Mouse (Mus musculus): ENCODE measurements around the gene Btd. TPM values are rescaled to one million over a fixed set of nuclear protein-coding genes. Genes with fewer than 3 reads are reported as not detected.

The Btd gene
- polyA plus RNA-seq, 1 experiment from 2014 or later, result 20.8 TPM

DNA sequence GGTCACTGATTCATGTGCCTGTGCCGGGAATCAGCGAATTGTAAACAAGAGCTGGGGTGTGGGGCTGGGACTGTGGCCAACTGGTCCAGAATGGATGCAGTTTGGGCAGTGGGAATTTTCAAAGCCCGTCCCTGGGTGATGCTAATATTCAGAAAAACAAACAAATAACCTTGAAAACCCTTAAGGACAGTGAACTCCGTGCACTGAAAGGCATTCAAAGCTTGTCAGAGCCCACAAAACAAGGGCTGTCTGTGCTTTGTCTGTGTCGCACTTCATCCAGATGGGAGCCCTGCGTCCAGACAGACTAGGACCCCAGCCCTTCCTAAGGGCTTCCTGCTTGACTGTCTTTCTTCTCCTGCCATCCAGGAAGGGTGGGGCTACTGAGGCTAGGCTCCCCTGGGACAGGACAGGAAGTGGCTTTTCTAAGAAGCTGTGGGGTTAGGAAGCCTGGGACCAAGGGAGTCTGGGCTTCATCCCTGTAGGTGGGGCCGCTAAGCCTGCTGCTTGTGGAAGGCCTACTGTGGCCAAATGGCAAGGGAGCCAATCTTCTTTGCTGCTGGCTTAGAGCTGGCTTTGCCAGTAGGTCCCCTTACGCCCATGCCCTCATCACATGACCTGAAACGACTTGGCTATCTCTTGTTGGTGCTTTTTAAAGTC lies 21.9 kb downstream of the Btd start:
- Histone ChIP-seq H3K9ac (peak overlapping the region; percentile 64), H3K27ac (peak overlapping the region; percentile 97), H3K4me2 (replicated peaks) (peak overlapping the region; percentile 59), H3K36me3 (0 out of 2 replicates have a peak, but pooled peaks cover 9% of the 10 kb centered on the region), H3K9me3 (replicated peaks) (no peaks in the 10 kb centered on the region), H3K4me1 (peaks cover 51% of the 10 kb centered on the region), H3K27me3 (no peaks in the 10 kb centered on the region), H3K4me3 (peak overlapping the region; percentile 38)
- ATAC-seq (ENCODE audit: low FRiP score), result peak; percentile 77
- WGBS, result 22% methylated on average over 9 of the region's 9 CpGs

GRCm38 (mm10) chr14:31663376-31664099 lies 22.7 kb downstream of the Btd start:
- H3K36me3 ChIP-seq, result 0 out of 2 replicates have a peak, but pooled peaks cover 9% of the 10 kb centered on the region
- no peak overlapping the region for H3K4me3 ChIP-seq
- no peaks in the 10 kb centered on the region for H3K27me3 ChIP-seq
- 85% methylated on average over 13 of the region's 13 CpGs for WGBS
- no peak overlapping the region for H3K9ac ChIP-seq
- H3K4me2 ChIP-seq (replicated peaks), result no peak overlapping the region
- H3K27ac ChIP-seq, result peak overlapping the region; percentile 97
- no peaks in the 10 kb centered on the region for H3K9me3 ChIP-seq (replicated peaks)
- peaks cover 51% of the 10 kb centered on the region for H3K4me1 ChIP-seq
- no peak for ATAC-seq (ENCODE audit: low FRiP score)

DNA sequence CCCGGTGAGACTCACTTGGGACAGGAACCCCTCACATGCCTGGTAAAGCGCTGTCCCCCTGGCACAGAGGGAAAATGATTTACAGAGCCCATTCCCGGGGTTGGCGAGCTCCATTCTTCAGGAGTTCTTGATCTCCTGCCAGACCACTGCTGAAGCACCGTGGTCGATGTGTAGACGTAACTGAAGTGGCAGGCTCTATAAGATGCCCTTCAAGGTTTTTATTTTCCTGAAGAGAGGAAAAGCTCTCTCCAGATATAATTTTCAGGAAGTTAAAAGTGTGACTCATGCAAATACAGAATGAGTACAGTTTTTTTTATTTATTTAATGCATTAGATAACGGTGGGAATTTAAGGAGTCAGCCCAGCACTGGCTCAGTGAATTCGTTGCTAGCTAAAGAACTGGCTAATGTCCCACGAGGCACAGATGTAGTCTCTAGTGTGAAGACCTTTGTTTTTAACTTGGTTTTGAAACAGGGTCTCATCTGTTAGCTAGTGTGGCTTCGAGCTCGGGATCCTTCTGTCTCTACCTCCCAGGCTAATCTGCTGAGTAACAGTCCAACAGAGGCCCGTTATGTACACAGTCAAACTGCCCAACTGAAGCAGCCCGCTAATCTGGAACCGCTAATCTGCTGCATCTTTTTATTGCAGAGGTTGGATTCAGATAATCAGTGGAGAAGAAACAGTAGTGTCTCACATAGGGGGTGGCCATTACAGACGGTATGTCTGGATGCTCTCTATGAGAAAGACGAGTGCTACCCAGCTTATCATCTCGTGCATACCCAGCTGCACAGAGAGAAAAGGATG lies 23.5 kb downstream of the Btd start:
- no peak overlapping the region for H3K4me2 ChIP-seq (replicated peaks)
- H3K36me3 ChIP-seq, result 0 out of 2 replicates have a peak, but pooled peaks cover 9% of the 10 kb centered on the region
- 71% methylated on average over 18 of the region's 18 CpGs for WGBS
- H3K4me1 ChIP-seq, result peaks cover 53% of the 10 kb centered on the region
- peak overlapping the region; percentile 97 for H3K27ac ChIP-seq
- H3K9ac ChIP-seq, result no peak overlapping the region
- no peaks in the 10 kb centered on the region for H3K27me3 ChIP-seq
- ATAC-seq (ENCODE audit: low FRiP score), result no peak
- no peak overlapping the region for H3K4me3 ChIP-seq
- no peaks in the 10 kb centered on the region for H3K9me3 ChIP-seq (replicated peaks)

- no peak overlapping the region for H3K4me3 ChIP-seq
- H3K4me1 ChIP-seq, result peaks cover 53% of the 10 kb centered on the region
- 68% methylated on average over 12 of the region's 12 CpGs for WGBS
- H3K36me3 ChIP-seq, result 0 out of 2 replicates have a peak, but pooled peaks cover 9% of the 10 kb centered on the region
- H3K9me3 ChIP-seq (replicated peaks), result no peaks in the 10 kb centered on the region
- H3K4me2 ChIP-seq (replicated peaks), result no peak overlapping the region
- no peak overlapping the region for H3K9ac ChIP-seq
- H3K27ac ChIP-seq, result 0 out of 2 replicates have a peak overlapping the region, but pooled peaks have one; percentile 37
- no peak for ATAC-seq (ENCODE audit: low FRiP score)
- H3K27me3 ChIP-seq, result no peaks in the 10 kb centered on the region
Measured at GRCm38 (mm10) chr14:31664903-31665565, 24.2 kb downstream of the Btd start.

DNA sequence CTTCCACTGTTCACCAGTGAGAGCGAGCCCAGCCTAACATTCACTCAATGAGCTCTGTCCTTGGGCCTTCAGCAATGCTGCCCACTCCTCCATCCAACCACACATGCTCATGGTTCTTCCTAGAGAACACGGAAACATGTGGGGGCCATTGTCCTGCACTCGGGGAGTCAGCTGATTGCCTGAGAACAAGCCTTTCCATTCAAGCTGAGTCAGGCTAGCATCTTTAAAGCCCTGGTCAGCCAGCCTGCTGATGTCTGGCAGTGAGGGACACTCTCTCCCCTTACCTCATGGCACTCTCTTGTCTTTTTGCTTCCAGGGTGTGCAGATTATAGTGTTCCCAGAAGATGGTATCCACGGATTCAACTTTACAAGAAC lies 24.7 kb downstream of the Btd start:
- Histone ChIP-seq H3K9ac (no peak overlapping the region), H3K27ac (no peak overlapping the region), H3K9me3 (replicated peaks) (no peaks in the 10 kb centered on the region), H3K27me3 (no peaks in the 10 kb centered on the region), H3K4me1 (peaks cover 51% of the 10 kb centered on the region), H3K4me2 (replicated peaks) (no peak overlapping the region), H3K36me3 (0 out of 2 replicates have a peak, but pooled peaks cover 9% of the 10 kb centered on the region), H3K4me3 (no peak overlapping the region)
- ATAC-seq (ENCODE audit: low FRiP score), result no peak
- WGBS, result 87% methylated on average over 4 of the region's 4 CpGs

GRCm38 (mm10) chr14:31666931-31667705 lies 26.3 kb downstream of the Btd start:
- WGBS, result 95% methylated on average over 28 of the region's 28 CpGs
- Histone ChIP-seq H3K9ac (no peak overlapping the region), H3K4me2 (replicated peaks) (no peak overlapping the region), H3K4me3 (no peak overlapping the region), H3K9me3 (replicated peaks) (no peaks in the 10 kb centered on the region), H3K36me3 (0 out of 2 replicates have a peak, but pooled peaks cover 9% of the 10 kb centered on the region), H3K4me1 (peaks cover 44% of the 10 kb centered on the region), H3K27me3 (no peaks in the 10 kb centered on the region), H3K27ac (no peak overlapping the region)
- ATAC-seq (ENCODE audit: low FRiP score), result no peak

GRCm38 (mm10) chr14:31667741-31668140 lies 26.9 kb downstream of the Btd start:
- WGBS, result 90% methylated on average over 6 of the region's 6 CpGs
- Histone ChIP-seq H3K9me3 (replicated peaks) (no peaks in the 10 kb centered on the region), H3K9ac (no peak overlapping the region), H3K4me2 (replicated peaks) (no peak overlapping the region), H3K4me1 (peaks cover 38% of the 10 kb centered on the region), H3K27me3 (no peaks in the 10 kb centered on the region), H3K4me3 (no peak overlapping the region), H3K36me3 (0 out of 2 replicates have a peak, but pooled peaks cover 9% of the 10 kb centered on the region), H3K27ac (no peak overlapping the region)
- no peak for ATAC-seq (ENCODE audit: low FRiP score)

GRCm38 (mm10) chr14:31668326-31668725 lies 27.5 kb downstream of the Btd start:
- no peak overlapping the region for H3K9ac ChIP-seq
- H3K4me1 ChIP-seq, result peaks cover 32% of the 10 kb centered on the region
- peak overlapping the region; percentile 62; the same call in 1 of the 2 replicates for H3K27ac ChIP-seq
- no peaks in the 10 kb centered on the region for H3K27me3 ChIP-seq
- WGBS, result 82% methylated on average over 13 of the region's 13 CpGs
- no peak overlapping the region for H3K4me2 ChIP-seq (replicated peaks)
- 0 out of 2 replicates have a peak, but pooled peaks cover 9% of the 10 kb centered on the region for H3K36me3 ChIP-seq
- H3K9me3 ChIP-seq (replicated peaks), result no peaks in the 10 kb centered on the region
- ATAC-seq (ENCODE audit: low FRiP score), result no peak
- H3K4me3 ChIP-seq, result no peak overlapping the region

- peak; percentile 11; the same call in 1 of the 2 replicates for ATAC-seq (ENCODE audit: low FRiP score)
- Histone ChIP-seq H3K4me1 (peaks cover 24% of the 10 kb centered on the region), H3K4me2 (replicated peaks) (no peak overlapping the region), H3K27ac (peak overlapping the region; percentile 56), H3K9ac (no peak overlapping the region), H3K4me3 (no peak overlapping the region), H3K9me3 (replicated peaks) (no peaks in the 10 kb centered on the region), H3K36me3 (0 out of 2 replicates have a peak, but pooled peaks cover 9% of the 10 kb centered on the region), H3K27me3 (no peaks in the 10 kb centered on the region)
- 68% methylated on average over 13 of the region's 13 CpGs for WGBS
Measured at GRCm38 (mm10) chr14:31669161-31669611, 28.4 kb downstream of the Btd start.

DNA sequence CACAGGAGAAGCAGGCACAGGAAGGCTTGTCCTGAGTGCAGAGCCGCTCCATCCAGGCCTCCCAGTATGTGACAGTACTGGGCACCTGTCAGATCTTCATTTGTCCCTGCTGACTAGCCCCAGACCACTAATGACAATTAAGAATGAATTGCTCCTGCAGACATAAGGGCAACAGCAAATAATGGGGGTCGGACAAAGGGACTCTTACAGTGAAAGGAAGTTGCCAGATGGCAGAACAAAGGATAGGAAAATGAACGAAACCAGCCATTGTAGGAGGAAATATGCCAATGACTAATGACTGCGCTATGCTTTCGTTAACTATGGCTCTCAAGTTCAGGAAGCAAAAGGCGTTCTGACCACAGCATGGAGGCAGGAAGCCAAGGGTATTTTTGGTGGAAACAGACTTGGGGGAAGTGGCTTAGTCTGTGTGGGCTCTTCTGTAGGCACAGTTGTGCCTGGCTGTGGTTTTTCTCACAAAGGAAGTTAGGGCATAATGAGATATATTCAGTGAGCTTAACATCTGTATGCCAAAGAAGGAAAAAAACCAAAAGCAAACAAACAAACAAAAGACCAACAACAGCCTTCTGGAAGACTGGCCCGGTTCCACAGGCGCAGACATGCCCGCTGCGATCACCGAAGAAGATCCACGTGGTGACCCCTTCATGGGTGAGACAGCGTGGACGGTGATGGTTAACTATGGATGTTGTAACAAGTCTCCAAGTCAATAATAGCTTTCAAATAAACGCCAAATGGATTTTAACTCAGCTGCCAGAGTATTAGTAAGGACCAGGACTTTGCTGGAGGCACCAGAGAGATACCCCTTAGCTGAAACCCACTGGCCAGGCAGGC lies 29.0 kb downstream of the Btd start:
- H3K9ac ChIP-seq, result no peak overlapping the region

More for the DNA sequence above, 29.0 kb downstream of the Btd start:
- no peaks in the 10 kb centered on the region for H3K27me3 ChIP-seq
- 0 out of 2 replicates have a peak, but pooled peaks cover 9% of the 10 kb centered on the region for H3K36me3 ChIP-seq
- ATAC-seq (ENCODE audit: low FRiP score), result peak; percentile 85
- no peaks in the 10 kb centered on the region for H3K9me3 ChIP-seq (replicated peaks)
- WGBS, result 64% methylated on average over 15 of the region's 15 CpGs
- peak overlapping the region; percentile 56 for H3K27ac ChIP-seq
- no peak overlapping the region for H3K4me3 ChIP-seq
- no peak overlapping the region for H3K4me2 ChIP-seq (replicated peaks)
- peaks cover 20% of the 10 kb centered on the region for H3K4me1 ChIP-seq

Data from hindbrain, embryonic 12.5 days (tissue).